Mouse (Mus musculus) midbrain, embryonic 14.5 days (tissue): ENCODE results near the gene Slc6a11. TPM values are rescaled to one million over a fixed set of nuclear protein-coding genes. Genes with fewer than 3 reads are reported as not detected.

Source experiments
- ATAC-seq: fragments of 200-750 bp; cut with Nextera tagmentation; 2 replicates; pipeline ENCODE4 v1.8.0; 2017; ENCODE audit warnings: moderate number of reproducible peaks, moderate library complexity; ENCODE audit not compliant: low FRiP score, low TSS enrichment
- DNase-seq: peaks from one replicate; pipeline ENCODE4 v3.0.0-alpha.2; 2015
- H3K27ac ChIP-seq: fragments of 300-500 bp; sonication (generic); replicated peaks from 2 replicates; pipeline ENCODE4 v1.5.1; 2014; ENCODE audit warnings: mild to moderate bottlenecking, low read depth, low read length, moderate library complexity
- H3K27me3 ChIP-seq: fragments of 300-500 bp; sonication (generic); 2 replicates; pipeline ENCODE4 v1.6.1; 2014; ENCODE audit warnings: low read length, control low read depth, mixed read lengths; ENCODE audit not compliant: control insufficient read depth, insufficient read depth
- H3K36me3 ChIP-seq: fragments of 300-500 bp; sonication (generic); 2 replicates; pipeline ENCODE4 v1.6.1; 2014; ENCODE audit warnings: low read length, control low read depth; ENCODE audit not compliant: control insufficient read depth, insufficient read depth
- H3K4me1 ChIP-seq: fragments of 300-500 bp; sonication (generic); 2 replicates; pipeline ENCODE4 v1.6.1; 2014; ENCODE audit warnings: mild to moderate bottlenecking, antibody characterized with exemption, low read length, control low read depth; ENCODE audit not compliant: control insufficient read depth, insufficient read depth
- H3K4me2 ChIP-seq: fragments of 300-500 bp; sonication (generic); 2 replicates; pipeline ENCODE4 v1.6.1; 2014; ENCODE audit warnings: mild to moderate bottlenecking, low read length, moderate library complexity
- H3K4me3 ChIP-seq: fragments of 300-500 bp; sonication (generic); replicated peaks from 2 replicates; pipeline ENCODE4 v1.5.1; 2014; ENCODE audit warnings: low read depth, low read length
- H3K9ac ChIP-seq: fragments of 300-500 bp; sonication (generic); replicated peaks from 2 replicates; pipeline ENCODE4 v1.6.1; 2014; ENCODE audit warnings: mild to moderate bottlenecking, low read length, moderate library complexity
- H3K9me3 ChIP-seq: fragments of 300-500 bp; sonication (generic); 2 replicates; pipeline ENCODE4 v1.6.1; 2016; ENCODE audit warnings: low read length, control low read depth, mixed read lengths; ENCODE audit not compliant: control insufficient read depth
- WGBS: fragments of 180-500 bp; shearing (Covaris S2); extraction: QIAGEN DNeasy Blood & Tissue Kit; methylation state at CpG from one replicate; pipeline ENCODE4 v1.1.7; 2014; 5-methylcytosine and 5-hydroxymethylcytosine counted together
- polyA plus RNA-seq: library from polyadenylated mRNA; unstranded; fragments of >200 nt; fragmentation: Nextera tagmentation; extraction: Ambion mirVana; gene quantifications from 2 replicates; pipeline ENCODE4 v1.2.1, GENCODE M21; 2014

Slc6a11 gene
- polyA plus RNA-seq, 1 experiment from 2014 or later: 15.0 TPM

DNA sequence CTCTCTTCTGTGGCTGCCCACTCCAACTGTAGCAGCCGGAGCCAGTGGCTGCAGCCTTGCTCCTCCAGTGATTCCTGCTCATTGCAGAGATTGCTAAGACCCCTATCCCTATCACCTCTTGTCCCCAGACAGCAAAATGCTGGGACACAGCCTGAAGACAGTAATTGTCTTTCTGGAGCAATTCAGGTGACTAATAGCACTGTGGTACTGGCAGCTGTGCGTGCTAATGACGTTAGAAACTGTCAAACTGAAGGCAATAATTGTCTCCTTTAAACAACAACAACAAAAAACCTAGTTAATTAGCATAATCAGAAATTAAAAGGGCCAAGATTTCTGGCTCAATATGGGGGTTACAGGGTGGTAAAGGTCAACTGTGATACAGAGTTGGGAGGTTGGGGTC, 133.0 kb downstream of the Slc6a11 start:
- ATAC-seq: no peak
- no peak overlapping the region for H3K4me3 ChIP-seq
- H3K9me3 ChIP-seq: no peaks in the 10 kb centered on the region
- no peak overlapping the region for H3K4me2 ChIP-seq
- no peaks in the 10 kb centered on the region for H3K27me3 ChIP-seq
- H3K9ac ChIP-seq: no peak overlapping the region
- H3K27ac ChIP-seq: peak overlapping the region; percentile 20; the same call in 1 of the 2 replicates
- H3K4me1 ChIP-seq: peaks cover 18% of the 10 kb centered on the region
- no peak for DNase-seq
- WGBS: 61% methylated on average over 3 of the region's 3 CpGs
- H3K36me3 ChIP-seq: no peaks in the 10 kb centered on the region

DNA sequence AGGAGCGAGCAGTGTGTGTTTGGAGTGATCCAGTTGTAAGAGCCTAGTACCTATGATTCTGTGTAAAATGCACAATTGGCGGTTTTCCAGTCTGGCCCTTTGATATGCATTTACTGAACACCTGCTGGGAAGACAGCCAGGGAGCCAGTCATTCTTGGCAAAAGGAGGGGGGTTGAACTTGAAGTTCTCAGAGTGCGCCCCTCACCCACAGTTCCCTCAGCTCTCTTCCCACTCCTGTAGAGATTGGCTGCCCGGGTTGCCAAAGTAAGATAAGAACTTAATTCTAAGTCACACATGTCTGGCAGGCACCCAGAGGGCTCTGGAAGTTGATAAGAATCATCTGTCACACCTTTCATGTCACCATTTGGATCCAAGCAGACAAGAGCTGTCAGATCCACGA, 133.4 kb downstream of the Slc6a11 start:
- H3K9ac ChIP-seq: no peak overlapping the region
- H3K36me3 ChIP-seq: no peaks in the 10 kb centered on the region
- peaks cover 16% of the 10 kb centered on the region; the same call in 1 of the 2 replicates for H3K4me1 ChIP-seq
- no peaks in the 10 kb centered on the region for H3K9me3 ChIP-seq
- 62% methylated on average over 5 of the region's 5 CpGs for WGBS
- H3K27ac ChIP-seq: no peak overlapping the region
- peak; percentile 57 for DNase-seq
- ATAC-seq: no peak
- no peaks in the 10 kb centered on the region for H3K27me3 ChIP-seq
- H3K4me2 ChIP-seq: no peak overlapping the region
- H3K4me3 ChIP-seq: no peak overlapping the region

DNA sequence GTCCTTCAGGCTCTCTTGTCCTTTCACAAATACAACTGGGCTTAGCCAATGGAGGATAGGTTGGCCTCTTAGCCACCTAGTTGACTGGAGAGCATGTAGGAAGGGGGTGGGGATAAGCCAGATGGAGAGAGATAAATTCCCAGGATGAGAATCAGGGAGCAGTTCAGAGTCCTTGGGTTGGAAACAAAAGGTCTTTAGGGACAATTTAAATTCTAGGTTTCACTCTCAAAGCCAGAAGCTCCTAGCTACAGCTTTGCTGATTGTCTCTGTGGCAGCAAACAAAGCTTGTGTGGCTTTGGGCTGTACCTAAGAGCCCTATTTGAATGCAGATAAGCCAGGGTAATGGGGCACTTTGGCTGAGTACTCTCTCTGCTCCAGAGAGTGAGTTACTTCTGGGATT, 135.2 kb downstream of the Slc6a11 start:
- no peaks in the 10 kb centered on the region for H3K27me3 ChIP-seq
- no peak overlapping the region for H3K4me2 ChIP-seq
- DNase-seq (no peak), ATAC-seq (no peak)
- no peaks in the 10 kb centered on the region for H3K36me3 ChIP-seq
- H3K27ac ChIP-seq: no peak overlapping the region
- no peak overlapping the region for H3K9ac ChIP-seq
- H3K4me1 ChIP-seq: peaks cover 18% of the 10 kb centered on the region; the same call in 1 of the 2 replicates
- H3K4me3 ChIP-seq: no peak overlapping the region
- no peaks in the 10 kb centered on the region for H3K9me3 ChIP-seq

DNA sequence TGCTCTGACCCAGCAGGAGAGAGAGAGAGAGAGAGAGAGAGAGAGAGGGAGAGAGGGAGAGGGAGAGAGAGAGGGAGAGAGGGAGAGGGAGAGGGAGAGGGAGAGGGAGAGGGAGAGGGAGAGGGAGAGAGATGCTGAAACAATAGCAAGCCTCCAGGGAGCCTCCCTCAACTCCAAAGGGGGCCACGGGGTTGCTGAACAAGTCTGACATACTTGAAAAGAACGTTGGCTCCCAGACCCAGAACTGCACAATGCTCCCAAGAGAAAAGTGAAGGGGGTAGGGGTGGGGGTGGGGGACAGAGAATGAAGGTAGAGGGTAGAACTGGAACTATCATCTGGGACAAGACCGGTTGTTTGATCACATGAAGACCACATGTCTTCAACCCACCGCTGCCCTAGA, 136.9 kb downstream of the Slc6a11 start:
- ATAC-seq: no peak
- DNase-seq: no peak
- Histone ChIP-seq H3K27me3 (no peaks in the 10 kb centered on the region), H3K9ac (no peak overlapping the region), H3K4me3 (no peak overlapping the region), H3K36me3 (no peaks in the 10 kb centered on the region), H3K9me3 (no peaks in the 10 kb centered on the region), H3K4me1 (0 out of 2 replicates have a peak, but pooled peaks cover 10% of the 10 kb centered on the region), H3K4me2 (no peak overlapping the region), H3K27ac (no peak overlapping the region)
- 29% methylated on average over 4 of the region's 4 CpGs for WGBS

DNA sequence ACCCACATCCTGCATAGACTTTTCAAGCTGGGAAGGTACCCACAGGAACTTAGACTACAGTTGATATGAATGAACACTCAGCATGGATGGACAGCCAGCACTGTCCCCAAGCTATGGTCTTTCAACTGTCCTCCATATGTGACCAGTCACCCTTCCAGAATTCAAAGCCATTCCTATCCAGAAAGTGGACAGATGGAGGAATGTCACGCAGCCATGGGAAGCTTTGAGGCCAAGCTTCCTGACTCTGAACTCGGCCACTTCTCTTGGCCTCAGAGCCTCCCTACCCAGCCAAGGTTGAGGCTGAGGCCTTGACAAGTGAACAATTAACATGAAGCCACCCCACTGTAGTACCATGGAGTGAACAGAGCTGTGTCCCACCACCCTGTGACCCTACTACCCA, 138.5 kb downstream of the Slc6a11 start:
- H3K9me3 ChIP-seq: no peaks in the 10 kb centered on the region
- WGBS: 89% methylated on average over 2 of the region's 2 CpGs
- ATAC-seq (no peak), DNase-seq (no peak)
- no peak overlapping the region for H3K4me2 ChIP-seq
- H3K36me3 ChIP-seq: no peaks in the 10 kb centered on the region
- H3K4me1 ChIP-seq: peaks cover 10% of the 10 kb centered on the region; the same call in 1 of the 2 replicates
- no peak overlapping the region for H3K27ac ChIP-seq
- no peak overlapping the region for H3K9ac ChIP-seq
- H3K4me3 ChIP-seq: no peak overlapping the region
- H3K27me3 ChIP-seq: no peaks in the 10 kb centered on the region

DNA sequence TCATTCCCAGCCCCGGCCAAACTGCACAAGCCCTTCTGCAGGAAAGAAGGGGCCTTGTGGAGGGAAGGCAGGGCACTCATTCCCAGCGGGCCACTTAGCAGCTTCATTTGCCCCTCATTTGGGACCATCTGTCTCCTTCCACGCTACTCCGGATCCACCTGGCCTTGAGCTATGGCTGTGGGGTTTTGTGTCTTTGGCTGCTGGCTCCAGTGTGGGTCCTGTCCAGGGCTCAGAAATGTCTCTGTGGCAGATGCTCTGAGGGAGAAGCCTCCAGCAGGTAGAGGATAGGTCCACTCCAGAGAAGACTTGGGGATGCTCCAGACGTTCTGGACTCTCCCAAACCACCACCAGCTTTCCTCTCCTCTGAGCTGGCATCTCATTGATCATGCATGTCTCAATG, 139.8 kb downstream of the Slc6a11 start:
- ATAC-seq: no peak
- Histone ChIP-seq H3K27ac (no peak overlapping the region), H3K4me3 (no peak overlapping the region), H3K4me2 (no peak overlapping the region), H3K27me3 (no peaks in the 10 kb centered on the region), H3K36me3 (no peaks in the 10 kb centered on the region), H3K4me1 (peaks cover 10% of the 10 kb centered on the region; the same call in 1 of the 2 replicates), H3K9ac (no peak overlapping the region), H3K9me3 (no peaks in the 10 kb centered on the region)
- WGBS: 71% methylated on average over 5 of the region's 5 CpGs
- DNase-seq: no peak

DNA sequence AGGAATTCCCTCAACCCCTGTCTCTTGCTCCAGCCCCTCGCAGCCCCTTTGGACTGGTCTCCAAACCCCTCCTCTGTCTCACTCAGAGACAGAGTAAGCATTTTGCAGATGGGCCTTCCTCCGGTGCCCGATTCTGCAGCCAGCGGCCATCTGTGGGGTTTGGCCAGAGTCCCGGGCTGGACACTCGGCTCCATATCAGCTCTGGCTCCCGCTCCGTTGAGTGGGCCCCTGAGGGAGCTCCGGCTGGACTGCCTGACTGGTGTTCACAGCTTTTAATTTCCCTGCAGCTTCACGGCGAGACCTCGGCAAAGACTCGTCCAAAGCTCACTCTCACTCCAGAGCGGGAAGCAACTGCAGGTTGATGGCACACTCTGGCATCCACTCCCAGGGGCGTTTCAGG, 141.2 kb downstream of the Slc6a11 start:
- no peaks in the 10 kb centered on the region for H3K9me3 ChIP-seq
- 74% methylated on average over 15 of the region's 15 CpGs for WGBS
- no peak overlapping the region for H3K4me2 ChIP-seq
- DNase-seq (no peak), ATAC-seq (no peak)
- no peaks in the 10 kb centered on the region for H3K27me3 ChIP-seq
- H3K9ac ChIP-seq: no peak overlapping the region
- H3K4me3 ChIP-seq: no peak overlapping the region
- H3K27ac ChIP-seq: no peak overlapping the region
- H3K36me3 ChIP-seq: no peaks in the 10 kb centered on the region
- peaks cover 10% of the 10 kb centered on the region; the same call in 1 of the 2 replicates for H3K4me1 ChIP-seq

DNA sequence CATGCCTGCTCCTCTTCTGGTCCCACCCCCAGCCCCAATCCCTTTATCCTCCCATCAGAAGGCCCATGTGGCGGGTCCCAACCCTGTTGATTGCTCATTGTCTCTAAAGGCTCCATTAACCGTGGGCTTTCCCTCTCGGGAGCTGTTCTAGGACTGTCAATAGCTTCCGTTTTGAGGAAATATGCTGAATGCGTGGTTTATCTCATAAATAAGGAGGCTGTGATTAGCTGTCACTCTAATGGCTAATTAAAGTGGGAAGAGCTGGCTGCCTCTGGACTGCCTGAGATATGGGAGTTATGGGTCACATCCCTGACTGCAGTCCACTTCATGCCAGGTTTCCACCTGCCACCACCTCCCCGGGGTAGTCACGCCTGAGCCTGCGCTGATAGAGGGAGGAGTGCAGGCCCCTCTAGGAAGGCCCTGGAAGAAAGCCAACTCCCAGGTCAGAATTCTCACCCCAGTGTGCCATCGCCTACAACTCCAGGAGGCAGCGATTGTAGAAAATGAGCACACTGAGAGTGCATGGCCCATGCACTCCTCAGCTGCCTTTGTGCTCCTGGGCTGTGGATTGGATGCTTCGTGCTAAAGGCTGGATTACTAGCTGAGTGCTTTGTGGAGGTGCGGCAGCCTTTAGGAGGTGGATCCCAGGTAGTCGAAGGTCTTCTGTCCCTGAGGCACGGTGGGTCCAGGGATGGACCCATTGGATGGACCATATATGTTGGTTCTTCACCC, 143.1 kb downstream of the Slc6a11 start:
- DNase-seq: no peak

DNA sequence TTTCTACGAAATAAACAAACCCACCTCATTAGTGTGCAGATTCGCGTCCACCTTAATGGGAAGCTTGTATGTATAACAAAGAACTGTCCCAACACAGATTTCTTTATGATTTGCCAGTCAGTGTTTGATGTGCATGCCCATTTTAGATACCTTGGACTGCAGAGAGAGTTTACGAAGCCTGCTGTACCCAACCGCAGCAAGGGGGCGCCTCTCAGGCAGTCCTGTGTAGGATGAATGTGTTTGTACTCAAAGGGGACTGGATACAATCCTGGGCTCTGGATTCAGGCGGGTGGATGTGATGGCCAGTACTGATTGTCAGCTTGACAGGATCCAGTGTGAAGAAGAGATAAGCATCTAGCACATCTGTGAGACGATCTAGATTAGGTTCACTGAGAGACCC, 144.8 kb downstream of the Slc6a11 start:
- Histone ChIP-seq H3K4me2 (no peak overlapping the region), H3K9ac (no peak overlapping the region), H3K9me3 (no peaks in the 10 kb centered on the region), H3K4me3 (no peak overlapping the region), H3K27me3 (no peaks in the 10 kb centered on the region), H3K27ac (no peak overlapping the region), H3K4me1 (peaks cover 7% of the 10 kb centered on the region; the same call in 1 of the 2 replicates), H3K36me3 (no peaks in the 10 kb centered on the region)
- DNase-seq (no peak), ATAC-seq (no peak)
- WGBS: 55% methylated on average over 8 of the region's 8 CpGs

More for the DNA sequence above, 143.1 kb downstream of the Slc6a11 start:
- H3K4me1 ChIP-seq: peaks cover 10% of the 10 kb centered on the region; the same call in 1 of the 2 replicates
- peak; percentile 57; the same call in 1 of the 2 replicates for ATAC-seq
- H3K4me3 ChIP-seq: no peak overlapping the region
- H3K4me2 ChIP-seq: no peak overlapping the region
- H3K9me3 ChIP-seq: no peaks in the 10 kb centered on the region
- WGBS: 49% methylated on average over 14 of the region's 14 CpGs
- H3K27ac ChIP-seq: 0 out of 2 replicates have a peak overlapping the region, but pooled peaks have one; percentile 41
- H3K9ac ChIP-seq: no peak overlapping the region
- no peaks in the 10 kb centered on the region for H3K36me3 ChIP-seq
- H3K27me3 ChIP-seq: no peaks in the 10 kb centered on the region
